Mouse (Mus musculus): Measurements from ENCODE around the gene Ino80b. TPM values are rescaled to one million over a fixed set of nuclear protein-coding genes. Genes with fewer than 3 reads are reported as not detected.
A peak's percentile ranks its signal among the peaks of the same experiment; 100 is the strongest.

Gene Ino80b
- polyA plus RNA-seq, 1 experiment from 2014 or later: 8.5 TPM

DNA sequence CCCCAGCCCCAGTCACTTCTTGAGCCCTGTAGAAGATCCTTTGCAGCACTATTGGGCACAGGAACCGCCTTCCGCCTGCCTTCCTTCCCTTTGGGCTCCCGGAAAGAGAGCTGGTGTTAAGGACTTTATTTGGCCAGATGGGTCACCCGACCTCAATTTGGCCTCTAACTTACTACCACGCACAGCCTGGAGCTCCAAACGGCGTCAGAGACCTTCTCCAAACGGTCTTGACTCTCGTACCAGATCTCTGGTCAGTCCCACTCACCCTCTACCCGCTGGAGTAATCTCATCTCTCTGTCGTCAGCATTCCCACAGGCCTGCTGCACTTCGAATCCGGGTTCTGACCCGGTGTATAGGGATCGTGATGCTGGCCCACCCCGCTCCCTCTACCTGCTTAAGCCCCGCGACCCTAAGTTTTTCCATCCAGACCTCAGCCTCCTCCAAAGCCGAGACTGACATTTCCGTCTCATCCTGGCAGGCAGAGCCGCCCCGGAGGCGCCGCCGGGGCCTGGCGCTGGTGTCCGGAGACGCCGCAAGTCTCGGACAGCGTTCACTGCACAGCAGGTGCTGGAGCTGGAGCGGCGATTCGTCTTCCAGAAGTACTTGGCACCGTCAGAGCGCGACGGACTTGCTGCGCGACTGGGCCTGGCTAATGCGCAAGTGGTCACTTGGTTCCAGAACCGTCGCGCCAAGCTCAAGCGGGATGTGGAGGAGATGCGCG, 37.9 kb downstream of the Ino80b start:
- no peak for TF ChIP-seq CTCF (IDR thresholded peaks at IDR 0.05; ENCODE audit: low read depth)
- ATAC-seq: no peak
- Histone ChIP-seq H3K4me3 (ENCODE audit: low read depth, low read length) (peak overlapping the region; percentile 32), H3K36me3 (ENCODE audit: control insufficient read depth, insufficient read depth) (0 out of 2 replicates have a peak, but pooled peaks cover 6% of the 10 kb centered on the region), H3K9me3 (ENCODE audit: control insufficient read depth) (no peaks in the 10 kb centered on the region), H3K9ac (ENCODE audit: low read depth, low read length) (no peak overlapping the region), H3K4me2 (replicated peaks; ENCODE audit: low read depth) (peak overlapping the region; percentile 55), H3K27me3 (replicated peaks; ENCODE audit: control insufficient read depth, insufficient read depth, low read length) (peaks cover 64% of the 10 kb centered on the region), H3K4me1 (replicated peaks; ENCODE audit: control insufficient read depth, insufficient read depth, low read length) (no peaks in the 10 kb centered on the region), H3K27ac (ENCODE audit: low read depth, low read length) (no peak overlapping the region)
- 3% methylated on average over 46 of the region's 47 CpGs for WGBS

- no peak within 1 kb of the TSS for H3K27ac ChIP-seq (ENCODE audit: low read depth, low read length)
- H3K9ac ChIP-seq (ENCODE audit: low read depth, low read length): no peak within 1 kb of the TSS
- TF ChIP-seq CTCF (IDR thresholded peaks at IDR 0.05; ENCODE audit: low read depth): no peak
- peak within 1 kb of the TSS; percentile 55 for H3K4me2 ChIP-seq (replicated peaks; ENCODE audit: low read depth)
- WGBS: 7% methylated on average over 42 of the region's 42 CpGs
- peaks cover 64% of the 10 kb centered on the region for H3K27me3 ChIP-seq (replicated peaks; ENCODE audit: control insufficient read depth, insufficient read depth, low read length)
- H3K4me1 ChIP-seq (replicated peaks; ENCODE audit: control insufficient read depth, insufficient read depth, low read length): no peaks in the 10 kb centered on the region
- H3K4me3 ChIP-seq (ENCODE audit: low read depth, low read length): peak within 1 kb of the TSS; percentile 32; the same call in 1 of the 2 replicates
- peaks cover 14% of the 10 kb centered on the region; the same call in 1 of the 2 replicates for H3K36me3 ChIP-seq (ENCODE audit: control insufficient read depth, insufficient read depth)
- no peaks in the 10 kb centered on the region for H3K9me3 ChIP-seq (ENCODE audit: control insufficient read depth)
- no peak for ATAC-seq
Observed at GRCm38 (mm10) chr6:83086121-83087035, 38.9 kb downstream of the Ino80b start, which contains the start of gene Lbx2. Gene Lbx2 (plus strand): TSS chr6:83086367.

DNA sequence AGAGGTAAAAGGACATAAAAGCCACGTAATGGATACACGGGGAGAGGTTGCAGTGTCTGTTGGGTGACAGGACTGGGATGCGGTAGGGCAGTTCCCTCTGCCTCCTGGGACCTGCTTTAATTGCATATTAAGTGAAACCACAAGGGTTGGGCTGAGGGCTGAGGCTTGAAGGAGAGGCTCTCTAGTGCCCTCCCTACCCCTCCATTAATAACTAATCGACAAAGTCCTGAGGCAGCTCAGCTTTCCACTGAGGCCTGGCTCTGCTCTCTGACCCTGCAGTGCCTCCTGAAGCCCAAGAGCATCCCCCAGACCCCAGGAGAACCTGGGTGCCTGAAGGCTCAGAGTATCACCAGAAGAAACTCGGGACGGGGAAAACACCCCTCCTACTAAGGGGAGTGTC, 40.8 kb downstream of the Ino80b start:
- Histone ChIP-seq H3K9ac (ENCODE audit: low read depth, low read length) (no peak overlapping the region), H3K4me2 (replicated peaks; ENCODE audit: low read depth) (no peak overlapping the region), H3K4me1 (replicated peaks; ENCODE audit: control insufficient read depth, insufficient read depth, low read length) (no peaks in the 10 kb centered on the region), H3K27ac (ENCODE audit: low read depth, low read length) (no peak overlapping the region), H3K36me3 (ENCODE audit: control insufficient read depth, insufficient read depth) (peaks cover 22% of the 10 kb centered on the region; the same call in 1 of the 2 replicates), H3K9me3 (ENCODE audit: control insufficient read depth) (no peaks in the 10 kb centered on the region), H3K4me3 (ENCODE audit: low read depth, low read length) (no peak overlapping the region), H3K27me3 (replicated peaks; ENCODE audit: control insufficient read depth, insufficient read depth, low read length) (peaks cover 58% of the 10 kb centered on the region)
- TF ChIP-seq CTCF (IDR thresholded peaks at IDR 0.05; ENCODE audit: low read depth): no peak
- no peak for ATAC-seq
- 17% methylated on average over 6 of the region's 6 CpGs for WGBS

DNA sequence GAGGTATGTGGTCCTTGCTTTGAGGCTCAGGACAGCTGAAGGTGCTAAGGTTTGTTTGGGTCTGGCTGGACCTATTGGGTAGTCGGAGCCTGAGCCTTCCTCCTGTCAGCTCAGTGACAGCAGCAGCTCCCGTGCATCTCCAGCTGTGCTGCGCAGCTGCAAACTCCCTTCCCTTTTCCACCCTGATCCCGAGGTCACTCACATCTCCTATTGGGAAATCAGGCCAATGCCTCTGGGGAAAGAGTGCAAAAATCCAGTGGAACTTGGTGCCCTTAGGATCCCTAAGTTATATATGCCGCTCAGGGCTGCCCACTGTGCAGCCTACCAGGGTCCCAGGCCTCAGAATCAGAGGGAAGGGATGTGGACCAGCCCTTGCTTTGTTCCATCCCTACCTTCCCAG, 41.7 kb downstream of the Ino80b start:
- no peak overlapping the region for H3K4me3 ChIP-seq (ENCODE audit: low read depth, low read length)
- no peaks in the 10 kb centered on the region for H3K4me1 ChIP-seq (replicated peaks; ENCODE audit: control insufficient read depth, insufficient read depth, low read length)
- no peak overlapping the region for H3K27ac ChIP-seq (ENCODE audit: low read depth, low read length)
- H3K4me2 ChIP-seq (replicated peaks; ENCODE audit: low read depth): no peak overlapping the region
- H3K9ac ChIP-seq (ENCODE audit: low read depth, low read length): no peak overlapping the region
- peaks cover 22% of the 10 kb centered on the region; the same call in 1 of the 2 replicates for H3K36me3 ChIP-seq (ENCODE audit: control insufficient read depth, insufficient read depth)
- no peak for TF ChIP-seq CTCF (IDR thresholded peaks at IDR 0.05; ENCODE audit: low read depth)
- no peak for ATAC-seq
- peaks cover 52% of the 10 kb centered on the region for H3K27me3 ChIP-seq (replicated peaks; ENCODE audit: control insufficient read depth, insufficient read depth, low read length)
- 44% methylated on average over 5 of the region's 5 CpGs for WGBS
- no peaks in the 10 kb centered on the region for H3K9me3 ChIP-seq (ENCODE audit: control insufficient read depth)

GRCm38 (mm10) chr6:83080210-83080609, 45.0 kb downstream of the Ino80b start:
- Histone ChIP-seq H3K36me3 (ENCODE audit: control insufficient read depth, insufficient read depth) (peaks cover 22% of the 10 kb centered on the region; the same call in 1 of the 2 replicates), H3K4me3 (ENCODE audit: low read depth, low read length) (no peak overlapping the region), H3K4me2 (replicated peaks; ENCODE audit: low read depth) (no peak overlapping the region), H3K9ac (ENCODE audit: low read depth, low read length) (no peak overlapping the region), H3K4me1 (replicated peaks; ENCODE audit: control insufficient read depth, insufficient read depth, low read length) (0 out of 2 replicates have a peak, but pooled peaks cover 3% of the 10 kb centered on the region), H3K27ac (ENCODE audit: low read depth, low read length) (no peak overlapping the region), H3K27me3 (replicated peaks; ENCODE audit: control insufficient read depth, insufficient read depth, low read length) (peaks cover 36% of the 10 kb centered on the region), H3K9me3 (ENCODE audit: control insufficient read depth) (no peaks in the 10 kb centered on the region)
- ATAC-seq: no peak
- TF ChIP-seq CTCF (IDR thresholded peaks at IDR 0.05; ENCODE audit: low read depth): no peak
- WGBS: 84% methylated on average over 5 of the region's 5 CpGs

- Histone ChIP-seq H3K9me3 (ENCODE audit: control insufficient read depth) (no peaks in the 10 kb centered on the region), H3K36me3 (ENCODE audit: control insufficient read depth, insufficient read depth) (peaks cover 22% of the 10 kb centered on the region; the same call in 1 of the 2 replicates), H3K27ac (ENCODE audit: low read depth, low read length) (peak overlapping the region; percentile 74; the same call in 1 of the 2 replicates), H3K4me2 (replicated peaks; ENCODE audit: low read depth) (peak overlapping the region; percentile 98), H3K4me3 (ENCODE audit: low read depth, low read length) (peak overlapping the region; percentile 61), H3K4me1 (replicated peaks; ENCODE audit: control insufficient read depth, insufficient read depth, low read length) (0 out of 2 replicates have a peak, but pooled peaks cover 3% of the 10 kb centered on the region), H3K9ac (ENCODE audit: low read depth, low read length) (peak overlapping the region; percentile 47), H3K27me3 (replicated peaks; ENCODE audit: control insufficient read depth, insufficient read depth, low read length) (peaks cover 38% of the 10 kb centered on the region)
- WGBS: under 1% methylated on average over 46 of the region's 46 CpGs
- ATAC-seq: peak; percentile 93
- TF ChIP-seq CTCF (IDR thresholded peaks at IDR 0.05; ENCODE audit: low read depth): peak; percentile 80
Observed at GRCm38 (mm10) chr6:83078324-83078858, 46.8 kb downstream of the Ino80b start.
